Mouse (Mus musculus): ENCODE measurements around the gene Spata21. TPM values are rescaled to one million over a fixed set of nuclear protein-coding genes. Genes with fewer than 3 reads are reported as not detected.

Spata21 gene
- total RNA-seq, 2 experiments from 2014 or later = not detected

DNA sequence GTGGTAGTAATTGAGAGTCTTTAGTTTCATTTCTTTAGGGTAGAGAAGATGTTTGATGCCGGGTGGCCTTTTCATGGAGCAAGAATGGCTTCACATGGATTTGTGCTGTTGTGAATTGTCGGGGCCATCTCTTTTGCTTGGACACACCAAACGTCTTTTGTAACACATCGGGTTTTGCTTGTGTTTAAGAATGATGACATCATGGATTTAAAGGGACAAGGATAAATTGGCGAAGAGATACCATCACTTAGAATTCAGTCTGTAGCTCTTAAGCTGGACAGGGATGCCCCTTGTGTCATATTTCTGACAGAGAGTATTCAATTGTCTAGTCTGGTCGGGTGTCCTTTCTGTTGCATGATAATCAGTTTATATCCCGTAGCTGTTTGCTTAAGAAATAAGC is 61.0 kb downstream of the Spata21 start:
- DNase-seq (ENCODE audit: low spot score in 2 of 2) = no peak

DNA sequence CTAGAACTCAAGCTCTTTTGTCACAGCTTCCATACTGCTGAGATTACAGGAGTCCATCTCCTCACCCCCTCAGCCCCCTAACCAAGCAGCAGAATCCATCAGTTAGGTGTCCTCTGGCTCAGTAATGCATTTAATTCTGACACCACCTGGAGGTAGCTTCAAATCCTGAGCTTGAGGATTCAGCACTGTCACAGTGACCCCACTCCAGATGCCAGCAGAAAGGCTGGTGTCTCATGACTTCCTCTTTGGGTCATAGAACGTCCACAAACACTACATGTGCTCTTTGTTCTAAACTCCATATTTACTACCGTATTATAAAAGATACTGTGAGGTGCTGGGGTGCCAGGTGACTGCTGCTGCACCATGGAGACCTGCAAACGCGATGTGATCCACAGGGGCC is 69.4 kb downstream of the Spata21 start:
- no peak for DNase-seq (ENCODE audit: low spot score in 2 of 2)

GRCm38 (mm10) chr4:141158609-141159008 is 70.5 kb downstream of the Spata21 start:
- no peak for DNase-seq (ENCODE audit: low spot score in 2 of 2)

DNA sequence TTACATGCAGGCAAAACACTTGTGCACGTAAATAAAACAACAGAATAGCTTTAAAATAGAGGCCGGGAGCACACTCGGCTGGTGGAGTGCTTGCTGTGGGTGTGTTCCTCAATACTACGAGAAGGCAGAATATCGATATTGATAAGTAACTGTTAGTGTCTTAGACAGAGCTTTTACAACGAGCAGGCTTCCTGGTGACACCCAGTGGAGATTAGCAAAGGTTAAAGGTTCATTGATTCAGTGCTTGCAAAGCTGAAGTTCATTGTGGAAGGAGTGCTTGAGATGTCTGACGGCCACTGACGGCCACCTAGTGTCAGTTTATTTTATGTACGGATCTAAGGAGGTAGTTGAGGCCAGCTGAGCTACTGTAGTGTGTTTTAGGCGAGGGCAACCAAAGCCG is 71.0 kb downstream of the Spata21 start:
- DNase-seq (ENCODE audit: low spot score in 2 of 2) = no peak

DNA sequence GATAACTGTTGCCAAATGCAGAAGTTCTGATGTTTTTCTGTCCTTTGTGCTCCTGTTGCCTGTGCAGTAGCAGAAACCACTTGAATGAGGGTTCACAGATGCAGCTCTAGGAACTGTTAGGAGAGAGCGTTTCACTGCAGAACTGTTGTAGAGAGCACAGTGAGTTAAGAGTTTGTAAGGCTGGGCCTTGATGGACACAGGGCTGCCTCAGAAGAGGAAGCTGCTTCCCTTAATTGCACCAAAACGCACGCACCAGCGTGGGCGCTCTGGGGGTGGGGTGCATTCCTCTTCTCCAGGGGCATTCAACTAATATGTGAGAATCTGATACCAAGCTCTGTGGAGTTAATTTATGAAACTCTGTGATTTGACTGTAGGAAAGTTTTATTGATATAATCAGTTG is 71.5 kb downstream of the Spata21 start:
- no peak for DNase-seq (ENCODE audit: low spot score in 2 of 2)

- DNase-seq (ENCODE audit: low spot score in 2 of 2) = no peak
Measured at GRCm38 (mm10) chr4:141160193-141160592, 72.1 kb downstream of the Spata21 start.

- DNase-seq (ENCODE audit: low spot score in 2 of 2) = no peak
Measured at GRCm38 (mm10) chr4:141161699-141162208, 73.6 kb downstream of the Spata21 start.

Other genes starting within 250 kb of the Spata21 start
- not detected for gene Padi1, start 242.6 kb upstream of the Spata21 start, total RNA-seq (2021)
- 1 to 10 TPM; 1.4 to 4.9 TPM for gene Padi2, start 182.0 kb upstream of the Spata21 start, total RNA-seq (2021)
- 100 to 1,000 TPM; 457 to 601 TPM for gene Sdhb, start 127.1 kb upstream of the Spata21 start, total RNA-seq (2021)
- gene Atp13a2, start 101.5 kb upstream of the Spata21 start, total RNA-seq (2021) = 10 to 100 TPM; 30.2 to 31.0 TPM
- gene Mfap2, start 77.9 kb upstream of the Spata21 start, total RNA-seq (2021) = 1 to 10 TPM; 6.4 to 6.6 TPM
- gene Crocc, start 27.8 kb upstream of the Spata21 start, total RNA-seq (2021) = 1 to 10 TPM; 6.4 to 6.9 TPM
- gene Necap2, start 10.0 kb upstream of the Spata21 start, total RNA-seq (2021) = 10 to 100 TPM; 59.3 to 61.1 TPM
- gene Szrd1, start 51.4 kb downstream of the Spata21 start, total RNA-seq (2021) = 100 to 1,000 TPM; 109 to 127 TPM
- 10 to 100 TPM; 21.1 to 23.1 TPM for gene Fbxo42, start 59.6 kb downstream of the Spata21 start, total RNA-seq (2021)
- 1 to 10 TPM in 1 of 2 experiments, under 1 TPM in 1; 0.93 to 1.4 TPM for gene Rsg1, start 125.6 kb downstream of the Spata21 start, total RNA-seq (2021)
- 10 to 100 TPM; 47.6 to 51.9 TPM for gene Arhgef19, start 151.2 kb downstream of the Spata21 start, total RNA-seq (2021)
- 10 to 100 TPM; 12.0 to 18.1 TPM for gene Epha2, start 212.9 kb downstream of the Spata21 start, total RNA-seq (2021)

Measured in adrenal gland, adult 18-20 months (tissue).